Mouse (Mus musculus): ENCODE data around the gene Cyb5r3.

GRCm38 (mm10) chr15:83150073-83150442 lies 22.3 kb downstream of the Cyb5r3 start:
- TF ChIP-seq CTCF (conservative IDR thresholded peaks at IDR 0.05 in 1 of 2, IDR thresholded peaks at IDR 0.05 in 1 of 2; ENCODE audit: low read depth in 2 of 2, low read length in 2 of 2), result peak in 1 of 2 experiments; percentile 0; a peak in 1 of 4 replicates
- TF ChIP-seq MAFK (IDR thresholded peaks at IDR 0.05; ENCODE audit: insufficient replicate concordance, low read length), result no peak
- TF ChIP-seq HCFC1 (IDR thresholded peaks at IDR 0.05; ENCODE audit: low read depth, low read length), result no peak
- TF ChIP-seq USF2 (conservative IDR thresholded peaks at IDR 0.05; ENCODE audit: low read depth, low read length), result no peak
- TF ChIP-seq ZNF384 (IDR thresholded peaks at IDR 0.05; ENCODE audit: low read depth, low read length), result no peak
- TF ChIP-seq NRF1 (IDR thresholded peaks at IDR 0.05; ENCODE audit: low read depth, low read length), result no peak
- no peak for TF ChIP-seq MXI1 (IDR thresholded peaks at IDR 0.05; ENCODE audit: low read depth, low read length)
- no peak for TF ChIP-seq POLR2A (IDR thresholded peaks at IDR 0.05; ENCODE audit: low read depth, low read length)
- TF ChIP-seq MYC (IDR thresholded peaks at IDR 0.05; ENCODE audit: low read depth, low read length), result no peak
- no peak for TF ChIP-seq ZKSCAN1 (IDR thresholded peaks at IDR 0.05; ENCODE audit: borderline replicate concordance, low read depth, low read length)
- no peak for TF ChIP-seq TCF12 (IDR thresholded peaks at IDR 0.05; ENCODE audit: low read depth, low read length)
- no peak for TF ChIP-seq PAX5 (IDR thresholded peaks at IDR 0.05; ENCODE audit: low read length)
- no peak for TF ChIP-seq EP300 (IDR thresholded peaks at IDR 0.05; ENCODE audit: low read length)
- no peak for TF ChIP-seq ELF1 (IDR thresholded peaks at IDR 0.05; ENCODE audit: low read depth, low read length)
